Mouse (Mus musculus) lung, postnatal 25 days (tissue): Measurements from ENCODE around the gene Zfp146.
"Not testable (repeated sequence)": the region's sequence is repeated elsewhere in the genome, so short reads cannot be mapped to it uniquely, and the experiment has no call there.

ENCODE experiments used
- DNase-seq: peaks from one replicate; pipeline ENCODE4 v3.0.0; 2022; ENCODE audit warnings: low spot score

Zfp146 gene

GRCm38 (mm10) chr7:30192088-30192487 is 22.5 kb upstream of the Zfp146 start:
- DNase-seq, result no peak

GRCm38 (mm10) chr7:30189116-30189491 is 19.6 kb upstream of the Zfp146 start:
- DNase-seq, result no peak

GRCm38 (mm10) chr7:30188344-30189115 is 19.0 kb upstream of the Zfp146 start:
- DNase-seq, result no peak

GRCm38 (mm10) chr7:30184641-30185348 is 15.2 kb upstream of the Zfp146 start:
- DNase-seq, result no peak

GRCm38 (mm10) chr7:30183879-30184289 is 14.3 kb upstream of the Zfp146 start, which contains the start of gene Cox7a1:
Cox7a1 (plus strand) TSS chr7:30184144.
- DNase-seq, result peak; percentile 96

- DNase-seq, result not testable (repeated sequence)
Measured at GRCm38 (mm10) chr7:30183189-30183588, 13.6 kb upstream of the Zfp146 start.

- DNase-seq, result not testable (repeated sequence)
Measured at GRCm38 (mm10) chr7:30181929-30182328, 12.4 kb upstream of the Zfp146 start.

- DNase-seq, result peak; percentile 79
Measured at GRCm38 (mm10) chr7:30181308-30181707, 11.8 kb upstream of the Zfp146 start.

GRCm38 (mm10) chr7:30178256-30178655 is 8.7 kb upstream of the Zfp146 start:
- no peak for DNase-seq

GRCm38 (mm10) chr7:30176474-30176873 is 6.9 kb upstream of the Zfp146 start:
- DNase-seq, result no peak

- no peak for DNase-seq
Measured at GRCm38 (mm10) chr7:30170283-30170951, 867 bp upstream of the Zfp146 start.

- peak; percentile 10 for DNase-seq
Measured at GRCm38 (mm10) chr7:30168914-30169582, 502 bp downstream of the Zfp146 start.

- no peak for DNase-seq
Measured at GRCm38 (mm10) chr7:30164745-30165144, 4.8 kb downstream of the Zfp146 start.

GRCm38 (mm10) chr7:30163113-30163512 is 6.4 kb downstream of the Zfp146 start:
- no peak for DNase-seq

- no peak for DNase-seq
Measured at GRCm38 (mm10) chr7:30155507-30155906, 14.0 kb downstream of the Zfp146 start.

GRCm38 (mm10) chr7:30154040-30154439 is 15.5 kb downstream of the Zfp146 start:
- no peak for DNase-seq

GRCm38 (mm10) chr7:30147011-30147410 is 22.5 kb downstream of the Zfp146 start:
- DNase-seq, result no peak

- DNase-seq, result peak; percentile 25
Measured at GRCm38 (mm10) chr7:30143555-30144209, 25.9 kb downstream of the Zfp146 start.

- DNase-seq, result no peak
Measured at GRCm38 (mm10) chr7:30143170-30143554, 26.4 kb downstream of the Zfp146 start.

- DNase-seq, result no peak
Measured at GRCm38 (mm10) chr7:30136826-30137225, 32.7 kb downstream of the Zfp146 start.

GRCm38 (mm10) chr7:30132396-30132795 is 37.2 kb downstream of the Zfp146 start:
- no peak for DNase-seq

- DNase-seq, result no peak
Measured at GRCm38 (mm10) chr7:30129900-30130299, 39.6 kb downstream of the Zfp146 start.
